In genomic region chr4:115000429-115000795, GRCm38 (mm10) we compare ENCODE assay signal across 8 mouse cellular contexts. TPM values are rescaled to one million over a fixed set of nuclear protein-coding genes. Genes with fewer than 3 reads are reported as not detected.
DNase-seq lines count a peak whose midpoint lies in the region; ATAC-seq and TF ChIP-seq lines count a peak whose summit lies in the region.

No protein-coding gene starts in this region.

- peak overlapping the region; percentile 66 for H3K4me2 ChIP-seq in kidney, embryonic 15.5 days
- H3K4me2 ChIP-seq in hindbrain, embryonic 14.5 days (replicated peaks), result peak overlapping the region; percentile 77
- peak overlapping the region; percentile 64 for H3K4me2 ChIP-seq in midbrain, embryonic 12.5 days (replicated peaks)

- peak overlapping the region; percentile 74 for H3K9ac ChIP-seq in kidney, embryonic 15.5 days
- H3K9ac ChIP-seq in hindbrain, embryonic 14.5 days, result peak overlapping the region; percentile 49
- H3K9ac ChIP-seq in midbrain, embryonic 12.5 days (replicated peaks), result peak overlapping the region; percentile 60

- H3K36me3 ChIP-seq in kidney, embryonic 15.5 days, result peaks cover 22% of the 10 kb centered on the region
- no peaks in the 10 kb centered on the region for H3K36me3 ChIP-seq in hindbrain, embryonic 14.5 days (replicated peaks; ENCODE audit: control insufficient read depth, insufficient read depth)
- peaks cover 10% of the 10 kb centered on the region for H3K36me3 ChIP-seq in midbrain, embryonic 12.5 days

- peak overlapping the region; percentile 74 for H3K4me3 ChIP-seq in kidney, embryonic 15.5 days (replicated peaks)
- H3K4me3 ChIP-seq in hindbrain, embryonic 14.5 days (replicated peaks; ENCODE audit: low read length), result peak overlapping the region; percentile 52
- H3K4me3 ChIP-seq in midbrain, embryonic 12.5 days, result peak overlapping the region; percentile 60

- H3K9me3 ChIP-seq in kidney, embryonic 15.5 days (replicated peaks), result no peaks in the 10 kb centered on the region
- H3K9me3 ChIP-seq in hindbrain, embryonic 14.5 days (ENCODE audit: control insufficient read depth, low read length), result no peaks in the 10 kb centered on the region
- H3K9me3 ChIP-seq in midbrain, embryonic 12.5 days, result no peaks in the 10 kb centered on the region

- no peak for TF ChIP-seq POLR2A in brain, embryonic 14.5 days (IDR thresholded peaks at IDR 0.05; ENCODE audit: borderline replicate concordance, extremely low read depth, insufficient read depth, insufficient read length, poor library complexity, severe bottlenecking)

- under 1% methylated on average over 8 of the region's 8 CpGs for WGBS in kidney, embryonic 15.5 days
- WGBS in hindbrain, embryonic 14.5 days, result under 1% methylated on average over 8 of the region's 8 CpGs
- whole genome bisulfite sequencing in midbrain, embryonic 12.5 days, result 3% methylated on average over 8 of the region's 8 CpGs

- H3K4me1 ChIP-seq in kidney, embryonic 15.5 days, result peaks cover 14% of the 10 kb centered on the region
- H3K4me1 ChIP-seq in hindbrain, embryonic 14.5 days (replicated peaks; ENCODE audit: control insufficient read depth, insufficient read depth, low read length), result peaks cover 6% of the 10 kb centered on the region; the same call in 1 of the 2 replicates
- peaks cover 21% of the 10 kb centered on the region for H3K4me1 ChIP-seq in midbrain, embryonic 12.5 days

- no peak for TF ChIP-seq CTCF in brain, embryonic 14.5 days (IDR thresholded peaks at IDR 0.05; ENCODE audit: borderline replicate concordance, extremely low read depth, insufficient read depth, insufficient read length)

- DNase-seq in kidney, postnatal 36 days, result no peak
- peak; percentile 21 for DNase-seq in brain, embryonic 14.5 days (ENCODE audit: low read depth)
- no peak for DNase-seq in hindbrain, embryonic 14.5 days (ENCODE audit: low spot score)
- DNase-seq in cerebellum, postnatal 25 days, result no peak
- no peak for DNase-seq in right cerebral cortex, postnatal 4 days
- no peak for DNase-seq in lung, postnatal 25 days (ENCODE audit: low spot score)

- ATAC-seq in kidney, embryonic 15.5 days (replicated peaks; ENCODE audit: low FRiP score), result peak; percentile 37
- no peak for ATAC-seq in hindbrain, embryonic 14.5 days (ENCODE audit: low FRiP score)
- peak; percentile 20 for ATAC-seq in midbrain, embryonic 12.5 days (ENCODE audit: low FRiP score, low read depth)

- peak overlapping the region; percentile 87 for H3K27ac ChIP-seq in kidney, embryonic 15.5 days
- H3K27ac ChIP-seq in hindbrain, embryonic 14.5 days, result no peak overlapping the region
- H3K27ac ChIP-seq in midbrain, embryonic 12.5 days (replicated peaks), result peak overlapping the region; percentile 66

- no peaks in the 10 kb centered on the region for H3K27me3 ChIP-seq in kidney, embryonic 15.5 days
- no peaks in the 10 kb centered on the region for H3K27me3 ChIP-seq in hindbrain, embryonic 14.5 days (ENCODE audit: control insufficient read depth, insufficient read depth, low read length)
- H3K27me3 ChIP-seq in midbrain, embryonic 12.5 days, result 0 out of 2 replicates have a peak, but pooled peaks cover under 1% of the 10 kb centered on the region

RNA-seq across cellular contexts. Expression of gene Stil, which starts 0.5 kb away (rescaled TPM):
- polyA plus RNA-seq in kidney, embryonic 15.5 days (2015; fragmentation: Nextera tagmentation; extraction: Ambion mirVana), result 12.5 and 13.1 TPM in 2 replicates
- 6.4 and 9.9 TPM in 2 replicates for polyA plus RNA-seq in brain, embryonic 14.5 days (2012; rRNA removed)
- polyA plus RNA-seq in hindbrain, embryonic 14.5 days (2014; fragmentation: Nextera tagmentation; extraction: Ambion mirVana), result 2.9 and 3.6 TPM in 2 replicates
- polyA plus RNA-seq in midbrain, embryonic 12.5 days (2016; fragmentation: Nextera tagmentation; extraction: Ambion mirVana), result 15.7 and 16.4 TPM in 2 replicates

RNA-seq across cellular contexts. Expression of gene Cmpk1, which starts 13.4 kb away (rescaled TPM):
- 91.9 and 101 TPM in 2 replicates for polyA plus RNA-seq in kidney, embryonic 15.5 days (2015; fragmentation: Nextera tagmentation; extraction: Ambion mirVana)
- polyA plus RNA-seq in brain, embryonic 14.5 days (2012; rRNA removed), result 64.5 and 71.7 TPM in 2 replicates
- polyA plus RNA-seq in hindbrain, embryonic 14.5 days (2014; fragmentation: Nextera tagmentation; extraction: Ambion mirVana), result 227 and 244 TPM in 2 replicates
- polyA plus RNA-seq in midbrain, embryonic 12.5 days (2016; fragmentation: Nextera tagmentation; extraction: Ambion mirVana), result 134 and 139 TPM in 2 replicates

RNA-seq across cellular contexts. Expression of gene Tal1, which starts 55.8 kb away (rescaled TPM):
- polyA plus RNA-seq in kidney, embryonic 15.5 days (2015; fragmentation: Nextera tagmentation; extraction: Ambion mirVana), result 1.1 and 1.4 TPM in 2 replicates
- 20.7 and 29.7 TPM in 2 replicates for polyA plus RNA-seq in brain, embryonic 14.5 days (2012; rRNA removed)
- 5.6 and 7.4 TPM in 2 replicates for polyA plus RNA-seq in hindbrain, embryonic 14.5 days (2014; fragmentation: Nextera tagmentation; extraction: Ambion mirVana)
- 9.6 and 9.8 TPM in 2 replicates for polyA plus RNA-seq in midbrain, embryonic 12.5 days (2016; fragmentation: Nextera tagmentation; extraction: Ambion mirVana)
